Mouse (Mus musculus) heart, postnatal 0 days (tissue): ENCODE measurements at regions not wholly inside any gene's neighbourhood (a gene's known extent, or its start where the extent isn't known, plus 50 kb on each side); places are given as distances from the start of the nearest gene placed in this dataset.

Source experiments
- CTCF ChIP-seq: IDR thresholded peaks from 2 replicates; pipeline ENCODE4 v1.5.1; 2016; ENCODE audit warnings: antibody characterized with exemption, control low read depth, low read depth
- EP300 ChIP-seq: IDR thresholded peaks from 2 replicates; pipeline ENCODE4 v1.6.1; 2016; ENCODE audit warnings: antibody characterized with exemption, low read depth

- no peak for TF ChIP-seq CTCF
- TF ChIP-seq EP300, result no peak
Observed at GRCm38 (mm10) chr9:67620945-67621344, 61.4 kb upstream of the Tln2 start.
